Mouse (Mus musculus): ENCODE measurements around the gene Tmem119.
"Not testable (repeated sequence)": the region's sequence is repeated elsewhere in the genome, so short reads cannot be mapped to it uniquely, and the experiment has no call there.

The Tmem119 gene

GRCm38 (mm10) chr5:113790453-113791196 is 9.7 kb downstream of the Tmem119 start:
- in situ Hi-C loops (cut with MboI, MseI): no loop called here

GRCm38 (mm10) chr5:113789075-113789788 is 11.1 kb downstream of the Tmem119 start:
- in situ Hi-C loops (cut with MboI, MseI): no loop called here

DNA sequence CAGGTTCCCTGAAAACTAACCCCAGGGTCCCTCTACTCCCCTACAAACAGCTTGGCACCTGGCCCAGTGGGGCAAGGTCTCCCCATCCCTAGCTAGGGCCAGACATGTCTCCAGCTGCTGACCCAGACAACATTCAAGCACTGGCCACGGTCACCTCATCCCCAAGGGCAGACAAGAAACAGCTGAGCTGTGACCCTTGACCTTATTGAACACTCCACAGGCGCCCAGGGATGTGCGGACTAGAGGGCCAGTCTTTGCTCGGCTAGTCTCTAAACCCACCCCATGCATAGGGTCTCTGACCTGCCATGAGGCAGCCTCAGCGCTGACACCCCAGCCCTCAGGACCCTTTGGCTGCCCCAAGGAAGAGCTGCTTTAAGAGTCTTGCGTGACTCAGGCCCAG is 11.7 kb downstream of the Tmem119 start:
- in situ Hi-C loops (cut with MboI, MseI): no loop called here

DNA sequence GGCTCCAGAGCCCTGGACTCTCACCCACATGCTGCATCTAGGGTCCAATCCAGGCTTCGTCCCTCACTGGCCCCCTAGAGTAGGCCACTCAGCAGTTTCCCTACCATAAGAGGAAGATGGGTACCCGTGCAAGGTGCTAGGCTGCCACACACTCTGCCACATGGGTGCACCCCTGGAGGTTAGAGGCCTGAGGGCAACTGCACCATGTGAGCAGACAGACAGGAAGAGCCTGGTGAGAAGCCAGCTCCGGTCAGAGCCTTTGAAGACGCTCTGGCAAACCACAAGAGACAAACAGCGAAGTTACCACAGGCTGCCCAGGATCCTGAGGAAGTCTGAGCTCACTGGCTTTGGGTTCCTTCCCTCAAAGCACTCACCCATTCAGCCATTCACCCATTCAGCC is 13.3 kb downstream of the Tmem119 start:
- in situ Hi-C loops (cut with MboI, MseI): no loop called here

- in situ Hi-C loops (cut with MboI, MseI): loop anchor here in 1 of 2 experiments (5.0 kb wide), 1 partner anchor 158 kb away; no protein-coding TSS in a partner anchor
Measured at GRCm38 (mm10) chr5:113784104-113784503, 16.2 kb downstream of the Tmem119 start.

DNA sequence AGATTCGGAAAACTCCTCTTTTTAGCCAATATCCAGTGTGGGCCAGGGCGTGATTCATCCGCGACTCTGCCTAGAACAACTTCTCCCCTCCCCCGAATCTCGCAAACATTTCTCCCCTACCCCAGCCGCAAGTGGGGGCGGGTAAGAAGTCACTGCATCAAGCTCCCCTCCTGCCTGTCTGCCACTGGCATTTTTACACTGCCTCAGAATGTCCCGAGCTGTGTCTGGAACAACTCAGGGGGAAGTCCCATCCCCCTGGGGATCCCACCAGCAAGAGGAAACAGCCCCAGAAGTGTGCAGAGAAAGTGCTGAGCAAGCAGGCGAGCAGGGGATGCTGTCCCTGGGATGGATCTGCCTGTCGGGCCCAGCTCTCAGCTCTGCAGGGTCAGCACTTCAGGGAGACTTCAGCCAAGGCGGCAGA is 16.7 kb downstream of the Tmem119 start:
- in situ Hi-C loops (cut with MboI, MseI): loop anchor here in 1 of 2 experiments (5.0 kb wide), 1 partner anchor 159 kb away; no protein-coding TSS in a partner anchor

DNA sequence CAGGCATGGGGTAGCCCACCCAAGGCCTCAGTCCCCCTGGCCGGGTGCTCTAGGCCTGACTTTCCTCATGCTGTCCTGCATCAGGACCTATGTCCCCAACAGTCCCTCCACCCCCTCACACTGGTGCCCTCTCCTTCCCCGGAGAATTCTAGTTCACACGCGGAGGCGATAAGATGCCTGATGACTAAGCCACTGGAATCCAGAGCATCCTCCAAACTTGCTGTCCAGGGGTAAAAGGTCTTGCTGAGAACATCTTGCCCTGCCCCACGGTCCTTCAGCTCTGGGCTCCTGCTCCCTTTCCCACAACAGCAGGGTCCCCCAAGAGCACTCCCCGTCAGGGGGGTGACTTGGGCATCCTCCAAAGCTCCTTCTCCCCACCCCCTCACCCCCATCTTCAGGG is 17.7 kb downstream of the Tmem119 start:
- in situ Hi-C loops (cut with MboI, MseI): loop anchor here in 1 of 2 experiments (5.0 kb wide), 1 partner anchor 160 kb away; no protein-coding TSS in a partner anchor

GRCm38 (mm10) chr5:113781875-113782274 is 18.4 kb downstream of the Tmem119 start:
- in situ Hi-C loops (cut with MboI, MseI): loop anchor here in 1 of 2 experiments (5.0 kb wide), 1 partner anchor 160 kb away; no protein-coding TSS in a partner anchor

DNA sequence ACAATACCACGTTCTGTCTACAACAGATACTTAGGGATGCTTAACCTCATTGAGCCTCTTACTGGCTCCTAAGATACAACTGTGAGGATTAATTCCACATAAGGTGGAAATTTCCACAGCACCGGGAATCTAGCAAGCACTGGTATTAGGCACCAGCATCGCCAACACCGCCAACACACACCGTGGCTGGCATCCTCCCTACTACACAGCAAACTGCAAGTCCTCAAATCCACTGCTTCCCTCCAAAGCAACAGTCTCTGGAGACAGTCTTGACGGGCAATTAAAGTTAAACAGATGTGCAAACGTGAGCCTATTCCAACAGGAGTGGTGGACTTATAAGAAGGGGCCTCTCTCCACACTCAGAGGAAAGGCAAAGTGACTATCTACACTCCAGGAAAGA is 19.1 kb downstream of the Tmem119 start:
- in situ Hi-C loops (cut with MboI, MseI): loop anchor here in 1 of 2 experiments (5.0 kb wide), 1 partner anchor 161 kb away; no protein-coding TSS in a partner anchor

DNA sequence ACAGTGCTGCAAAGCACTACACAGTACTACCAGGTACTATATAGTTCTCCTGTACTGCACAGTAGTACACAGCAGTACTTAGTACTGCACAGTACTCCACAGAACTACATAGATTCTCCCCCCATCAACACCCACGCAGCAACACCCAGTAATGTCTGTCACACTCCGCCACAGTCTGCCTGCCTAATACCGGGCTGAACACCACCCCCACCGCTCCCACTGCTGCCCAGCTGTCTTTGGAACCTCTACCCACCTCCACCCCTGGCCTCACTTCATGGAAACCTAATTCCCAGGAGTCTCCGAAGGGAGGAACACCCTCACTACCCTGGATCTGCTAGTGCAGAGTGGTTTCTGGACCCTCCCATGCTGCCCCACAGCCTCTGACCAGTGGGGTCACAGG is 19.6 kb downstream of the Tmem119 start:
- in situ Hi-C loops (cut with MboI, MseI): loop anchor here in 1 of 2 experiments (5.0 kb wide), 1 partner anchor 162 kb away; no protein-coding TSS in a partner anchor

DNA sequence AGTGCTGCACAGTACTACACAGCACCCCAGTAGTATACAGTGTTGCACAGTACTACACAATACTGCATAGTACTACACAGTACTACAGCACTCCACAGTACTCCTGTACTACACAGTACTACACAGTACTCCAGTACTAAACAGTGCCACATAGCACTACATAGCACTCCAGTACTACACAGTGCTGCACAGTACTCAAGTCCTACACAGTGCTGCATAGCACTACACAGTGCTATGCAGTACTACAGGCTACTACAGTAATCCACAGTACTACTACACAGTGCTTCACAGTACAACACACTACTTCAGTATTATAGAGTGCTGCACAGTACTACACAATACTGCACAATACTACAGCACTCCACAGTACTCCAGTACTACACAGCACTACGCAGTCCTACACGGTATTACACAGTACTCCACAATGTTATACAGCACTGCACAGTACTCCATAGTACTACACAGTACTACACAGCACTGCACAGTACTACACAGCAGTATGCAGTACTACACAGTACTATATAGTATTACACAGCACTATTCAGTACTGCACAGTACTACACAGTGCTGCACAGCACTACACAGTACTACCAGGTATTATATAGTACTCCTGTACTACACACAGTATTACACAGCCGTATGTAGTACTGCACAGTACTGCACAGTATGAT is 20.1 kb downstream of the Tmem119 start:
- in situ Hi-C loops (cut with MboI, MseI): loop anchor here in 1 of 2 experiments (5.0 kb wide), 1 partner anchor 162 kb away; no protein-coding TSS in a partner anchor

DNA sequence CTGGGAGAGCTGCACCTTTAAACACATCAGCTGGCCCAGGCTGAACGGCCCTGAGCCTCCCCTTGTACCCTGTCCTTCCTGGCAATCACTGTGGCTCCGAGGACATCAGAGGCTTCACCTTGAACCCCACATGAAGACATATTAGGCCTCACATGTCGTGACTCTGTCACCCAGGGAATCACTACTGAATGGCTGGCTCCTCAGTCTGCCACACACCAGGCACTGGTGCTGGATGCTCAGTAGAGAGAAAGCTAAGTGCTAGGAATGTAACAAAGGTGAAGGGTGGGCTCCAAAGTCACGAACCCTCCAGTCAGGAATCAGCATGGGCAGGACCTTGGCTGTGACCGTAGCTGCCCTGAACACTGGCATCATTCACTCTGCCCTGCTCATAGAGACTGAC is 20.7 kb downstream of the Tmem119 start:
- in situ Hi-C loops (cut with MboI, MseI): no loop called here

DNA sequence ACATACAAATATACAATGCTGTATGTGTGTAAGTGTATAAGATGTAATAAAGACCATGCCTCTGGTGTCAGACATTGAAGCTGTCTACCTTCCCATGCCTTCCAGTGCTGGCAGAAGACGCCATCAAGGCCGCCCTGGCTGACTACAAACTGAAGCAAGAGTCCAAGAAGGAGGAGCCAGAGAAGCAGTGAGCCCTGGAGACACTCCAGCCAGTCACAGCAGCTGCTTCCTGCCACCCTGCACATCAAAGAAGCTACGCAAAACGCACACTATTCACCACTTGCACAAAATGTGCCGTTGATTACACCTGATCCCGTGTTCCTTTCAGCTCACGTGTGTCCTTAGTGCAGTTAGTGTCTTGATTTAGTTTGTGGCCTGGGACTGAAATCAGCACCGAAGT is 22.6 kb downstream of the Tmem119 start:
- in situ Hi-C loops (cut with MboI, MseI): not testable (repeated sequence)

GRCm38 (mm10) chr5:113776896-113777226 is 23.5 kb downstream of the Tmem119 start:
- in situ Hi-C loops (cut with MboI, MseI): no loop called here

DNA sequence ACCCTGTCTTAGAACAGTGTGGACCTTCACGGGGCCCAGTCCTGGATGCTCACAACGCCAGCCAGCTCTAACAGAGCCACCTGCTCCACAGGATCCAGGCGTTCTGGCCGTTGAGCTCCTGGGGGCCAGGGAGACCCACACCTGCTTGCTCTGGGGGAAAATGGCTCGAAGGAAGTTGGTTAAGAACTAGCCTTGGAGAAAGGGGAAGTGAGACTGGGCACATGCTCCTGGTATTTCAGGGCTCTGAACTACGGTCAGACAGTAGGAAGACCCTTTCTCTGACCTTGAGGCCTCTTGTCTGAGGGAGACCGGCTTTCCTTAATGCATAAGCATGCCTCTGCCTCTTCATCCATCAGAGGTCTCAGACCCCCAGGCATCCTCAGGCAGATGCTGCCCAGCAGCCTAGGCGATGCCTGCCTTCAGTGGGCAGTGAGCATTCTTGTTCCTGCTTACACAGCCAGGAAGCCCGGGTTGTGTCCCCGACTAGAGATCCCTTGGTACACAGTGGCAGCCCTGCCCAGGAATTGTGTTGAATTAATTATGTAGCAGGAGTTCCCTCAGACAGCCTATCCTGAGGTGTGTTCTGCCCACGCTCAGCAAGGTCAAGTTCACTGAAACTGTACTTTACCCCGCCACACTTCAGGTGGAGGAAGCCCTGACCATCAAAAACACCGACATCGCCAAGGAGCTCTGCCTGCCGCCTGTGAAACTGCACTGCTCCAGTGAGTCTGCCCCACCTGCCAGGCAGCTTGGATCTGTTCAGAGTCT is 24.0 kb downstream of the Tmem119 start:
- in situ Hi-C loops (cut with MboI, MseI): no loop called here

GRCm38 (mm10) chr5:113775585-113775984 is 24.7 kb downstream of the Tmem119 start:
- in situ Hi-C loops (cut with MboI, MseI): no loop called here

DNA sequence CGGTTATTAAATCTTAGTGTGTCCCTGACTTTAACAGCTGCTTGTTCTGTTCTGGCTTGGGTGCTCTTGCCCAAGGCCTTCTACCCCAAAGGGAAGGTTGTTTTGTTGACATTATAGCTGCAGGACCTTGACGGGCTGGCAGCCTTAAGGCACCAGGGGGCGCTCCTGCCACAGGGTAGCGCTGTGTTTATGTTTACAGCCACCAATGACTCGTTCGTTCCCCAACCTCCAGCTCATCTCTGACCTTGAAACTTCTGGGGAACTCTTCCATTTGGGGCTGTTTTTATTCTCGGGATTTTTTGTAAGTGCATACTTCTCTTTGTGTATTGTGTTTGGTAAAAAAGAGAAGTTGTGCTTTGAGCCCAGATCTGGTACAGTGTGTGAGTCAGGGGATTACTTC is 26.7 kb downstream of the Tmem119 start:
- in situ Hi-C loops (cut with MboI, MseI): loop anchor here (5.0 kb wide), 1 partner anchor 39 kb away; no protein-coding TSS in a partner anchor

DNA sequence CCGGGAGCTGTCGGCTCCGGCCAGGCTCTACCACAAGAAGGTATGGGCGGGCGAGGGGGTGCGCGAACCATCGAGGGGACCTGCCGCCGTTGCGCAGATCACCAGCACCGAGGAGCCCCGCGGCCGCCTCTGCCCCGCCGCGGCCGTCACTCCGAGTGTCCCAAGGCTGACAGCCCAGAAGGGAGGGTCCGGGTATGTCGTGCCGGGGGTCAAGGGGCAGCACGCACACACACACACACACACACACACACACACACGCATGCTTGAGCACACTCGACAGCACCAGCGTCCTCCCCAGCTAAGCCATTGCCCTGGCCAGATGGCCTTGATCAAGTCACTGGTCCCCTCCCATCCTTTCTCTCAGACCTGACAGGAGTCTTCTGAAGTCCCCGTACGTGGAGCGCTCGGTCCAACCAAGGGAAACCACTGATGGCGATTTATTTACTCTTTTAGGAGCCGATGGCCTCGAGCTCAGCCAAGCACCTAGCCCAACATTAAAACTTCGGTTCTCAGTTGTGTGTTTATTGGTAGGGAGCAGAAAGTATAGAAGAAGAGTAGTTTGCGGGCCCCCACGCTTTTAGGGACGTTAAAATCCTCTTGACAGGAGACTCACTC is 27.3 kb downstream of the Tmem119 start:
- in situ Hi-C loops (cut with MboI, MseI): loop anchor here (5.0 kb wide), 1 partner anchor 39 kb away; no protein-coding TSS in a partner anchor

DNA sequence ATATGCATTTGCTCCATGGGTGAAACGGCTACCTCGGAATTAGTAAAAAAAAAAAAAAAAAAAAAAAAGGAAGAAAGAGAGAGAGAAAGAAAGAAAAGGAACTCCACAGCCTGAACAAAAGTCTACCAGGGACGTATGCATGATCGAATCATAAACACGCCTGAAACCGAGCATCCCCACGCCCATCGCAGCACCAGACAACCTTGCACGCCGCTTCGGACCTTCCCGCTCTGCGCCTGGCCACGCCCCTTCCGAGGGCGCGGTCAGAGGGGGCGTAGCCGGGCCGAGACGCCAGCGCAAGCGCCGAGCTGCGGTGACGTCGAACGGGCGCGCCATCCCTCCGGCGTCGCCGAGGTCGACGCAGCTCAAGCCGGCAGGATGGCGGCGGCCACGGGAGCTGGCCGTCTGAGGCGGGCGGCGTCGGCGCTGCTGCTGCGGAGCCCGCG is 27.8 kb downstream of the Tmem119 start, which contains the start of the genes Sart3 and Iscu:
Gene Sart3 (minus strand): TSS at position 61 of the 446 bp plus-strand sequence.
Gene Iscu (plus strand): TSS at position 299 of the 446 bp plus-strand sequence.
- in situ Hi-C loops (cut with MboI, MseI): loop anchor here (5.0 kb wide), 1 partner anchor 40 kb away; no protein-coding TSS in a partner anchor
